Mouse (Mus musculus): ENCODE data around the gene Nkain2.
A peak's percentile ranks its signal among the peaks of the same experiment; 100 is the strongest.
"Not testable (repeated sequence)": the region's sequence is repeated elsewhere in the genome, so short reads cannot be mapped to it uniquely, and the experiment has no call there.

The Nkain2 gene

GRCm38 (mm10) chr10:32052546-32053295, 837.5 kb downstream of the Nkain2 start:
- no peak for DNase-seq

- no peak for DNase-seq
Observed at GRCm38 (mm10) chr10:32052045-32052444, 838.2 kb downstream of the Nkain2 start.

- DNase-seq, result no peak
Observed at GRCm38 (mm10) chr10:32029996-32030395, 860.3 kb downstream of the Nkain2 start.

- no peak for DNase-seq
Observed at GRCm38 (mm10) chr10:32018385-32018784, 871.9 kb downstream of the Nkain2 start.

GRCm38 (mm10) chr10:32001216-32001753, 889.0 kb downstream of the Nkain2 start:
- no peak for DNase-seq

- no peak for DNase-seq
Observed at GRCm38 (mm10) chr10:31993205-31993604, 897.1 kb downstream of the Nkain2 start.

- DNase-seq, result no peak
Observed at GRCm38 (mm10) chr10:31978387-31978786, 911.9 kb downstream of the Nkain2 start.

- no peak for DNase-seq
Observed at GRCm38 (mm10) chr10:31947178-31947726, 943.0 kb downstream of the Nkain2 start.

GRCm38 (mm10) chr10:31931961-31932360, 958.3 kb downstream of the Nkain2 start:
- DNase-seq, result no peak

- DNase-seq, result no peak
Observed at GRCm38 (mm10) chr10:31927657-31928056, 962.6 kb downstream of the Nkain2 start.

- not testable (repeated sequence) for DNase-seq
Observed at GRCm38 (mm10) chr10:31920901-31921300, 969.4 kb downstream of the Nkain2 start.

DNA sequence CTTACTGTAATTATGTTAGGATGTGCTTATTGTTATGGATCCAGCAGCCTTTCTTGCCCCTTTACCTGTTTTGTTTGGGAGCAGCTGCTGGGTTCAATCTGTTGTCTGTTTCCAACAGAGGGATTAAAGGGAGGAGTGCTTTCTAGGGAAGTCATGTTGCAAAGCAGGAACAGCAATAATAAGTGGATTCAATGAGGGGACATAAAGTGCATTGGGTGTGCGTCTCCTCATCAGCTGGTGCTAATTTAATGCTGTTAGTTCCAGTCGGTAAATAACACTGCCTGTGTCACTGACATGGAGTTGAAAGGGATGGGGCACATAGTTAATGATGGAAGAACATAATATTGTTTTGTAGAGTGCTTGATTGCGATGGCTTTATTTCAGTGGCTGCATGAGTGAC, 982.8 kb downstream of the Nkain2 start:
- no peak for DNase-seq

DNA sequence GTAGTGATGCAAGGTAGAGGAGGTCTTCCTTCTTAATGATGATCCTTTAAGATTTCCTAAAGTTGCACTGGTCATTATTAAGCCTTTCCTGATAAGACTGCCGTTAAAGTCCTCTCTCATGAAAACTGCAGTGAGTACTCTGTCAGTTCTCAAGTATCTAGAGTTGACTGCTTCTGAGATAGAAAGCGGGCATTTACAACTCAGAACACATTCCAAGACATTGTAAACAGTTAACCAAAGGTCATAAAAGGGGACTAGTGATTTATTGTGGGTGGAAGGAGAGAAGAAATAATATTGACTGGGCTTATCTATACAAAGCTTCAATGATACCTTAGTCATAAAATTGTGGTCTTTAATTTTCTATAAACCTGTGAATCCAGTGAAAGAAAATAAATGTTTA, 990.8 kb downstream of the Nkain2 start:
- DNase-seq, result no peak

GRCm38 (mm10) chr10:31873323-31873895, 1016.9 kb downstream of the Nkain2 start:
- DNase-seq, result no peak

GRCm38 (mm10) chr10:31868275-31868674, 1022.0 kb downstream of the Nkain2 start:
- DNase-seq, result no peak

DNA sequence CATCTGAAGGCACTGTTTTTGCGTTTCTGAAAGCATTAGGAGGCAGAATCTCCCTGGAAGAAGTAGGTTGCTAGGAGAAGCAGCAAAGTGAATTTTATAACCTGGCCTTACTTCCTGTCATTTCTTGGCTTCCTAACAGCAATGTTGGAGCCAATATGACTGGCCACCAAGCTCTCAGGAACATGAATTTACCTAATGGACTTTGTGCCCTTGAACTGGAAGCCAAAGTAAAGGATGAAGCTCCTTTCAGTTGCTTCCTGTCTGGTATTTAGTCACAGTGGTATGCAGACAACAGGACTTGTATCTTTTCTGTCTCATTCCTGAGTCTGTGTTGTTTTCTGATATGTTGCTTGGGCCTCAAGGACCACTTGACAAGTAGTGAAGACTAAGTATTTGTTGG, 1063.2 kb downstream of the Nkain2 start:
- DNase-seq, result no peak

- no peak for DNase-seq
Observed at GRCm38 (mm10) chr10:31812543-31812942, 1077.7 kb downstream of the Nkain2 start.

DNA sequence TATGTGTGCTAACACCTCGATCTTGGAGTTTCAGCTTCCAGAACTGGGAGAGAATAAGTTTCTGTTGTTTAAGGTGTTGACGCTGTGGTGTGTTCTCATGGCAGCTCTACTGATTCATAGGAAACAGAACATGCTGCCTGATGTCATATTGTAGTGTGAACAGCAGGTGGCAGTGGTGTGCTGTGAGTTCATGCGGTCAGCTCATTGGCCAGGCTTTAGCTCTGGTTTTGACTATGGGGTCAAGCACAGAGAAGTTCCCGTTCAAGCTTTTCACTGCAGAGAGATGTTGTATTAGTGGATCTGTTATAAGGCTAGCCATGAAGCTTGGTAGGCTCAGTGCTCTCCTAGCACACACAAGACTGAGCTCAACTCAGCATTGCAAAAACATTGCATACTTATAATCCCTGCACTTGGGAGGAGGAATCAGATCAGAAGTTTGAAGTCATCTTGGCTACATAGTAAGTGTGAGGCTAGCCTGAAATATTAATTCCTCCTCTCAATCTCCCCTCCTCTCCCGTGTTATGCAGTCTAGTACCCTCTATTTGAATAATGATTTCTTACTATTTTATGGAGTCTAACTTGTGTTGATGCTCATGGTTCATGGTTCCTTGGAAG, 1147.7 kb downstream of the Nkain2 start:
- peak; percentile 59 for DNase-seq

DNA sequence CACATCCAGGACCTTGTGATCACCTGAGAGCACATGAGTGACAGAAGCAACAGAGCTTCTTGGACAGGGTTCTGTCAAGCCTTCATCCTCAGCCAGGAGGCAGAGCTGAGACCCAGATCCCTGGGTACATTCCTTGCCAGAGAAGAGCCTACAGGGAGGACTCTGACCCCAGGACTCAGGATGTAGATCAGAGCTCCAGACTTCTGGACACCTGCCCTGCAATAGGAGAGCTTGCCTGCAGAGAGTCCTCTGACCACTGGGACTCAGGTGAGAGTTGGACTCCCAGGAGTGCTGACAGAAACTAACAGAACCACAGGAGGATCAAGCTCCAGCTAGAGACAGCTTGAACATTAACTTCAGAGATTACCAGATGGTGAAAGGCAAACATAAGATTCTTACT, 1162.2 kb downstream of the Nkain2 start:
- DNase-seq, result no peak

DNA sequence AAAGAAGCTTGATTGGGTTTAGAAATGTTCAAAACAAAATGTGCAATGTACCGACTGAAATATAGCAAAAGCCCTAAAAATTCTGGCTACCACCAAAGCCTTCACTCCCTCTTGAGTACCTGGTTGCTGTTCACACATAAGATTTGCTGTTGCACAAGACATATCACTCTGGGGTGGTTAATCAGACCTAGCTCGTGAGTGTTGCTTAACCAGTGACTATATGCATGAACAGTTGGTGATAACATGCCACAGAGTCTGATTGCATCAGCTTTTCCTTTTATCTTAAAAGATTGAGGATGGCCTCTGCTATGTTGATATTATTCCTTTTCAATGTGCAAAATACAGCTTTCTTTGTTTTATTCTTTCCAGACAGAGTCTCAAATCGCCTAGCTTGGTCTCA, 1243.0 kb downstream of the Nkain2 start:
- no peak for DNase-seq

DNA sequence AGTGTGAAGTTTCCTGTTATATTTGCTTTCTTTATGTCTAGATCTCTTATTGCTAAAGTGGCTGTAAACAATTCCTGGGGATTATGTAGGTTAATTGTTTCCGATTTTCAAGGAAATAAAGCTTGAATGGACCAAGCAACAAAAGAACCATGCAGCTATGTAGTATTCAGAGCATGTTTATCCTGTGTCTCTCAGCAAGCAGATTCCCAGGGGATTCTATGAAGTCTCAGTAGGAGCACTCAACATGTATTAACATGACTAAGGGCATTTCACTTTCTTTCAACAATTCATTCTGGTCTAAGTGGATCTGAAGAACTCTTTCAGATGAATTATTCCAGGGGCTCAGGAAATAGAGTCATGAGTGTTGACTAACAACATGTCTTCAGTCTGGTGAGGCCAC, 1244.2 kb downstream of the Nkain2 start:
- DNase-seq, result no peak

All from kidney, postnatal 14 days (tissue).